Mouse (Mus musculus): ENCODE measurements at regions not wholly inside any gene's neighbourhood (a gene's known extent, or its start where the extent isn't known, plus 50 kb on each side); places are given as distances from the start of the nearest gene placed in this dataset.

DNA sequence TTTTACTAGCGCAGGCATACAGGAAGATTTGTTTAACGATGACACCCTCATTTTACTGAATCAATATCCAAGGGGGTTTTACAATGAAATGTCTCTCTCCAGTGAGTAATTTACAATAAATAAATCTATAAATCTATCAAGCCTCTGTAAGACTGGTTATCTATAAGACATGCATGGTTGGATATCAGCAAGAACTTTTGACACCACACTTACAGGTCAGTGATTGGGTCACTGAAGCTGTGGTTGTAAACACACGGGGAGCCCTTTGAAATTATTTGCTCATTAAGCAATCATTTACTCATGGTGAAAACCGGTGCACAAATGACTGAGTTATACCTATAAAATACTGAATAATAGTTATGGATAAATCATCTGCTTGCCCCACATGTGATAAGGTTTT lies 392.6 kb upstream of the Itga1 start:
- Histone ChIP-seq H3K9ac (replicated peaks; ENCODE audit: low read depth, low read length) (no peak overlapping the region), H3K4me3 (ENCODE audit: low read depth, low read length) (no peak overlapping the region), H3K9me3 (replicated peaks; ENCODE audit: control insufficient read depth, low read length) (no peaks in the 10 kb centered on the region), H3K27me3 (ENCODE audit: control insufficient read depth, insufficient read depth, low read length) (no peaks in the 10 kb centered on the region), H3K4me1 (ENCODE audit: control insufficient read depth, insufficient read depth) (no peaks in the 10 kb centered on the region), H3K4me2 (ENCODE audit: low read depth, low read length) (no peak overlapping the region), H3K36me3 (replicated peaks; ENCODE audit: control insufficient read depth, insufficient read depth, low read length) (no peaks in the 10 kb centered on the region), H3K27ac (ENCODE audit: low read depth) (no peak overlapping the region)
- TF ChIP-seq EP300 (IDR thresholded peaks at IDR 0.05; ENCODE audit: low read depth) = no peak
- no peak for TF ChIP-seq CTCF (IDR thresholded peaks at IDR 0.05; ENCODE audit: low read depth)
- DNase-seq (ENCODE audit: low spot score) (no peak), ATAC-seq (ENCODE audit: insufficient read depth, low read depth) (no peak)
- 69% methylated on average over 4 of the region's 4 CpGs for WGBS

DNA sequence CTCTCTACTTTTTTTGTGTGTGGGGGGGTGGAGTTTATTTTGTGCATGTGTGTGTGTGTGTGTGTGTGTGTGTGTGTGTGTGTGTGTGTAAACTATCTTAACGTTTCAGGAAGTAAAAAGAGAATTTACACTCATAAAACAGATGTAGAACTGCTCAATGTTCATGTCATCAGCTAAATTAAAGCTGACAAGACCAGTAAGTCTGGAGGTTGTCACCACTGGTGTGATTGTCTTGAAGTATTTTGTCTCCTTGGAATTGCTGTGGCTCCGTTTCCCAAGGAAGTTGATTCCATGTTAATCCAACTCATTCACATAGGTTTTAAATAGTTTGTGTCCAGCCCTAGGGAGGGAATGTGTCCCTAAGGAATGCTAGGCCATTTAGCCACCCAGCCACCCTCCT lies 374.1 kb upstream of the Itga1 start:
- no peak overlapping the region for H3K4me2 ChIP-seq (ENCODE audit: low read depth, low read length)
- no peaks in the 10 kb centered on the region for H3K27me3 ChIP-seq (ENCODE audit: control insufficient read depth, insufficient read depth, low read length)
- DNase-seq (ENCODE audit: low spot score) (no peak), ATAC-seq (ENCODE audit: insufficient read depth, low read depth) (no peak)
- H3K36me3 ChIP-seq (replicated peaks; ENCODE audit: control insufficient read depth, insufficient read depth, low read length) = no peaks in the 10 kb centered on the region
- H3K9ac ChIP-seq (replicated peaks; ENCODE audit: low read depth, low read length) = no peak overlapping the region
- 12% methylated on average over 2 of the region's 2 CpGs for WGBS
- no peak overlapping the region for H3K27ac ChIP-seq (ENCODE audit: low read depth)
- H3K4me3 ChIP-seq (ENCODE audit: low read depth, low read length) = no peak overlapping the region
- no peaks in the 10 kb centered on the region for H3K9me3 ChIP-seq (replicated peaks; ENCODE audit: control insufficient read depth, low read length)
- H3K4me1 ChIP-seq (ENCODE audit: control insufficient read depth, insufficient read depth) = no peaks in the 10 kb centered on the region
- TF ChIP-seq CTCF (IDR thresholded peaks at IDR 0.05; ENCODE audit: low read depth) = no peak
- TF ChIP-seq EP300 (IDR thresholded peaks at IDR 0.05; ENCODE audit: low read depth) = no peak

GRCm38 (mm10) chr13:115465689-115466088 lies 363.9 kb upstream of the Itga1 start:
- Histone ChIP-seq H3K36me3 (replicated peaks; ENCODE audit: control insufficient read depth, insufficient read depth, low read length) (no peaks in the 10 kb centered on the region), H3K27ac (ENCODE audit: low read depth) (no peak overlapping the region), H3K4me1 (ENCODE audit: control insufficient read depth, insufficient read depth) (no peaks in the 10 kb centered on the region), H3K9me3 (replicated peaks; ENCODE audit: control insufficient read depth, low read length) (no peaks in the 10 kb centered on the region), H3K9ac (replicated peaks; ENCODE audit: low read depth, low read length) (no peak overlapping the region), H3K4me2 (ENCODE audit: low read depth, low read length) (no peak overlapping the region), H3K27me3 (ENCODE audit: control insufficient read depth, insufficient read depth, low read length) (no peaks in the 10 kb centered on the region), H3K4me3 (ENCODE audit: low read depth, low read length) (no peak overlapping the region)
- TF ChIP-seq EP300 (IDR thresholded peaks at IDR 0.05; ENCODE audit: low read depth) (no peak), CTCF (IDR thresholded peaks at IDR 0.05; ENCODE audit: low read depth) (no peak)
- no peak for DNase-seq (ENCODE audit: low spot score)
- WGBS = 73% methylated on average over 6 of the region's 6 CpGs
- ATAC-seq (ENCODE audit: insufficient read depth, low read depth) = no peak

GRCm38 (mm10) chr13:115451244-115451643 lies 349.5 kb upstream of the Itga1 start:
- 7% methylated on average over 1 of the region's 1 CpGs for WGBS
- TF ChIP-seq CTCF (IDR thresholded peaks at IDR 0.05; ENCODE audit: low read depth) (peak; percentile 53), EP300 (IDR thresholded peaks at IDR 0.05; ENCODE audit: low read depth) (no peak)
- no peaks in the 10 kb centered on the region for H3K9me3 ChIP-seq (replicated peaks; ENCODE audit: control insufficient read depth, low read length)

GRCm38 (mm10) chr13:115427091-115428033 lies 325.6 kb upstream of the Itga1 start:
- no peaks in the 10 kb centered on the region for H3K27me3 ChIP-seq (ENCODE audit: control insufficient read depth, insufficient read depth, low read length)
- no peak overlapping the region for H3K4me2 ChIP-seq (ENCODE audit: low read depth, low read length)
- no peaks in the 10 kb centered on the region for H3K4me1 ChIP-seq (ENCODE audit: control insufficient read depth, insufficient read depth)
- no peak overlapping the region for H3K4me3 ChIP-seq (ENCODE audit: low read depth, low read length)
- TF ChIP-seq CTCF (IDR thresholded peaks at IDR 0.05; ENCODE audit: low read depth) = no peak
- TF ChIP-seq EP300 (IDR thresholded peaks at IDR 0.05; ENCODE audit: low read depth) = no peak
- ATAC-seq (ENCODE audit: insufficient read depth, low read depth) (no peak), DNase-seq (ENCODE audit: low spot score) (no peak)
- H3K9ac ChIP-seq (replicated peaks; ENCODE audit: low read depth, low read length) = no peak overlapping the region
- H3K9me3 ChIP-seq (replicated peaks; ENCODE audit: control insufficient read depth, low read length) = no peaks in the 10 kb centered on the region
- H3K27ac ChIP-seq (ENCODE audit: low read depth) = no peak overlapping the region
- H3K36me3 ChIP-seq (replicated peaks; ENCODE audit: control insufficient read depth, insufficient read depth, low read length) = no peaks in the 10 kb centered on the region
- WGBS = 70% methylated on average over 12 of the region's 12 CpGs

More at GRCm38 (mm10) chr13:115451244-115451643, 349.5 kb upstream of the Itga1 start:
- no peak overlapping the region for H3K9ac ChIP-seq (replicated peaks; ENCODE audit: low read depth, low read length)
- H3K4me1 ChIP-seq (ENCODE audit: control insufficient read depth, insufficient read depth) = no peaks in the 10 kb centered on the region
- no peaks in the 10 kb centered on the region for H3K27me3 ChIP-seq (ENCODE audit: control insufficient read depth, insufficient read depth, low read length)
- no peak overlapping the region for H3K4me2 ChIP-seq (ENCODE audit: low read depth, low read length)
- H3K27ac ChIP-seq (ENCODE audit: low read depth) = no peak overlapping the region
- H3K4me3 ChIP-seq (ENCODE audit: low read depth, low read length) = no peak overlapping the region
- H3K36me3 ChIP-seq (replicated peaks; ENCODE audit: control insufficient read depth, insufficient read depth, low read length) = no peaks in the 10 kb centered on the region
- DNase-seq (ENCODE audit: low spot score) (no peak), ATAC-seq (ENCODE audit: insufficient read depth, low read depth) (no peak)
